Mouse (Mus musculus) neural tube, embryonic 12.5 days (tissue): Measurements from ENCODE around the gene Caprin1. TPM values are rescaled to one million over a fixed set of nuclear protein-coding genes. Genes with fewer than 3 reads are reported as not detected.

Experiments
- ATAC-seq: fragments of 200-750 bp; cut with Nextera tagmentation; 2 replicates; pipeline ENCODE4 v1.8.0; 2017; ENCODE audit warnings: low read depth, mild to moderate bottlenecking, moderate TSS enrichment, moderate library complexity; ENCODE audit not compliant: low FRiP score
- H3K27ac ChIP-seq: fragments of 300-500 bp; sonication (generic); 2 replicates; pipeline ENCODE4 v1.5.1; 2016
- H3K27me3 ChIP-seq: fragments of 300-500 bp; sonication (generic); replicated peaks from 2 replicates; pipeline ENCODE4 v1.6.1; 2016; ENCODE audit warnings: mild to moderate bottlenecking
- H3K36me3 ChIP-seq: fragments of 300-500 bp; sonication (generic); 2 replicates; pipeline ENCODE4 v1.6.1; 2016; ENCODE audit warnings: mild to moderate bottlenecking
- H3K4me1 ChIP-seq: fragments of 300-500 bp; sonication (generic); 2 replicates; pipeline ENCODE4 v1.6.1; 2016
- H3K4me2 ChIP-seq: fragments of 300-500 bp; sonication (generic); replicated peaks from 2 replicates; pipeline ENCODE4 v1.6.1; 2016; ENCODE audit warnings: mild to moderate bottlenecking
- H3K4me3 ChIP-seq: fragments of 300-500 bp; sonication (generic); 2 replicates; pipeline ENCODE4 v1.5.1; 2016
- H3K9ac ChIP-seq: fragments of 300-500 bp; sonication (generic); 2 replicates; pipeline ENCODE4 v1.6.1; 2016; ENCODE audit warnings: mild to moderate bottlenecking
- H3K9me3 ChIP-seq: fragments of 300-500 bp; sonication (generic); 2 replicates; pipeline ENCODE4 v1.6.1; 2016; ENCODE audit warnings: mild to moderate bottlenecking
- whole genome bisulfite sequencing: fragments of 180-500 bp; shearing (Covaris S2); methylation state at CpG from one replicate; pipeline ENCODE4 v1.1.7; 2016; 5-methylcytosine and 5-hydroxymethylcytosine counted together
- polyA plus RNA-seq: library from polyadenylated mRNA; unstranded; fragments of >200 nt; fragmentation: Nextera tagmentation; extraction: Ambion mirVana; gene quantifications from 2 replicates; pipeline ENCODE4 v1.2.1, GENCODE M21; 2016

The Caprin1 gene
- 512 and 528 TPM in 2 replicates for polyA plus RNA-seq

DNA sequence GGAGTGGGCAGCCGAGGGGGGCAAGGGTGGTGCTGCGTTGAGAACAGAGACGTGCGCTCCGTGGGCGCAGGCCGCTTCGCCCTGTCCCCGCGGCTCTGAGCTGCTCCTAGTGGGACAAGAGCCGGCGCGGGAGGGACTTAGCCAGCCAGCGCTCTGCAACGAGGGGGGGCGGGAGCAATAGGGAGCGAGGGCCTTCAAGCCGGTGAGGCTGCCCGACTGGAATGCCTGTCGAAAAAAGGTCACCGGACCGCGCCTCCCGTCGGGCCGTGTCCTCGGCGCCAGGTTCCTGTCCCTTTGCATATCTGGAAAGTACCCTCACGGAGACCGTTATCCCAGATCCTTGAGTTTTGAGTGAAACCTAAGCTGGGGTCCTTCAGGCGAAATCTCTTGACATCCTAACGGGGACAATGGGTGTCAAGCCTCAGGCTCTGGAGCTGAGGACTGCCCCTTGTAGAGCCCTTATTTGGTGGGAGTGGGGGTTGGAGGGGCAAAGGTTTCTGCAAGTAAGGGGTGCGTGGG, at the start of gene Caprin1:
Caprin1 (minus strand) TSS at position 159 of the 519 bp plus-strand sequence.
- H3K4me1 ChIP-seq: peaks cover 11% of the 10 kb centered on the region
- H3K4me3 ChIP-seq: peak within 1 kb of the TSS; percentile 91
- no peaks in the 10 kb centered on the region for H3K27me3 ChIP-seq
- H3K36me3 ChIP-seq: peaks cover 9% of the 10 kb centered on the region
- H3K9me3 ChIP-seq: no peaks in the 10 kb centered on the region
- WGBS: under 1% methylated on average over 33 of the region's 33 CpGs
- peak; percentile 95 for ATAC-seq
- H3K27ac ChIP-seq: peak within 1 kb of the TSS; percentile 99
- H3K4me2 ChIP-seq: peak within 1 kb of the TSS; percentile 63
- H3K9ac ChIP-seq: peak within 1 kb of the TSS; percentile 99

GRCm38 (mm10) chr2:103846875-103847274, 49.4 kb upstream of the Caprin1 start:
- Histone ChIP-seq H3K36me3 (no peaks in the 10 kb centered on the region), H3K9me3 (no peaks in the 10 kb centered on the region), H3K4me1 (no peaks in the 10 kb centered on the region), H3K27ac (no peak overlapping the region), H3K4me2 (no peak overlapping the region), H3K4me3 (no peak overlapping the region), H3K27me3 (no peaks in the 10 kb centered on the region), H3K9ac (no peak overlapping the region)
- no peak for ATAC-seq
- WGBS: 85% methylated on average over 1 of the region's 1 CpGs

GRCm38 (mm10) chr2:103846271-103846670, 48.8 kb upstream of the Caprin1 start:
- H3K4me2 ChIP-seq: no peak overlapping the region
- no peak for ATAC-seq
- no peaks in the 10 kb centered on the region for H3K4me1 ChIP-seq
- no peak overlapping the region for H3K27ac ChIP-seq
- no peaks in the 10 kb centered on the region for H3K9me3 ChIP-seq
- no peak overlapping the region for H3K4me3 ChIP-seq
- WGBS: 89% methylated on average over 4 of the region's 4 CpGs
- H3K27me3 ChIP-seq: no peaks in the 10 kb centered on the region
- no peaks in the 10 kb centered on the region for H3K36me3 ChIP-seq
- H3K9ac ChIP-seq: no peak overlapping the region

- Histone ChIP-seq H3K9ac (no peak overlapping the region), H3K4me2 (no peak overlapping the region), H3K4me1 (no peaks in the 10 kb centered on the region), H3K9me3 (no peaks in the 10 kb centered on the region), H3K4me3 (no peak overlapping the region), H3K27me3 (no peaks in the 10 kb centered on the region), H3K36me3 (no peaks in the 10 kb centered on the region), H3K27ac (no peak overlapping the region)
- ATAC-seq: no peak
- 84% methylated on average over 2 of the region's 2 CpGs for WGBS
Measured at GRCm38 (mm10) chr2:103844016-103844415, 46.6 kb upstream of the Caprin1 start.

DNA sequence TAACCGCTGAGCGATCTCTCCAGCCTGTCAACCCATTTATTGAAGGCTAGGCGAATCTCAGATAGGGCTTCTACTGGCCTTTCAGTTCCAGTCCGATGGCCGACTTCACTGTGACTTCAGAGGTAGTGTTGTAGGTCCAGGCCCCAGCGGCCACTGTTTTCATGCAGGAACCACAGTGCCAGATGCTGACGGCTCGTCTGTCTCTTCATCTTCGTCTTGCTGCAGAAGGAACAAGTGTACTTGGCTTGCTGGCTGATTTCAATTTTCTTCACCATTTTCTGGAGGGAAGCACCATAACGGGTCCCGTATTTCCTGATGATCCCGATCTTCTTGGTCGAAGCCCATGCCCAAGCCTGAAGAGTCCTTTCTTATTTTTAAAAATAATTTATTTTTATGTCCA, 45.9 kb upstream of the Caprin1 start:
- Histone ChIP-seq H3K4me3 (no peak overlapping the region), H3K27ac (no peak overlapping the region), H3K4me2 (no peak overlapping the region), H3K36me3 (no peaks in the 10 kb centered on the region), H3K4me1 (no peaks in the 10 kb centered on the region), H3K9me3 (no peaks in the 10 kb centered on the region), H3K27me3 (no peaks in the 10 kb centered on the region), H3K9ac (no peak overlapping the region)
- ATAC-seq: no peak
- 94% methylated on average over 13 of the region's 13 CpGs for WGBS

- Histone ChIP-seq H3K9ac (no peak overlapping the region), H3K27me3 (no peaks in the 10 kb centered on the region), H3K4me1 (no peaks in the 10 kb centered on the region), H3K9me3 (no peaks in the 10 kb centered on the region), H3K36me3 (no peaks in the 10 kb centered on the region), H3K4me3 (no peak overlapping the region), H3K27ac (no peak overlapping the region), H3K4me2 (no peak overlapping the region)
- no peak for ATAC-seq
- WGBS: 87% methylated on average over 5 of the region's 5 CpGs
Measured at GRCm38 (mm10) chr2:103842299-103842698, 44.9 kb upstream of the Caprin1 start.

DNA sequence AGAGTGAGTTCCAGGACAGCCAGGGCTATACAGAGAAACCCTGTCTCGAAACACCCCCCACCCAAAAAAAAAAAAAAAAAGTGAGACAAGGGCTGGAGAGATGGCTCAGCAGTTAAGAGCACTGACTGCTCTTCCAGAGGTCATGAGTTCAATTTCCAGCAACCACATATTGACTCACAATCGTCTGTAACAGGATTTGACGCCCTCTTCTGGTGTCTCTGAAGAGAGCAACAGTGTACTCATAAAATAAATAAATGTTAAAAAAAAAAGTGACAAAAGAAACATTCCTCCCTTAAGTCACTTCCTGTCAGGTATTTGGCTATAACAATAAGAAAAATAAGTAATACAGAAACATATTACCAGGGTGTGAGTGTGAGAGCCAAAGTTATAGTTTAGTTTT, 41.0 kb upstream of the Caprin1 start:
- H3K9me3 ChIP-seq: no peaks in the 10 kb centered on the region
- WGBS: 75% methylated on average over 3 of the region's 3 CpGs
- H3K4me2 ChIP-seq: no peak overlapping the region
- H3K27ac ChIP-seq: no peak overlapping the region
- no peaks in the 10 kb centered on the region for H3K36me3 ChIP-seq
- no peak overlapping the region for H3K9ac ChIP-seq
- ATAC-seq: no peak
- H3K27me3 ChIP-seq: no peaks in the 10 kb centered on the region
- no peak overlapping the region for H3K4me3 ChIP-seq
- no peaks in the 10 kb centered on the region for H3K4me1 ChIP-seq

DNA sequence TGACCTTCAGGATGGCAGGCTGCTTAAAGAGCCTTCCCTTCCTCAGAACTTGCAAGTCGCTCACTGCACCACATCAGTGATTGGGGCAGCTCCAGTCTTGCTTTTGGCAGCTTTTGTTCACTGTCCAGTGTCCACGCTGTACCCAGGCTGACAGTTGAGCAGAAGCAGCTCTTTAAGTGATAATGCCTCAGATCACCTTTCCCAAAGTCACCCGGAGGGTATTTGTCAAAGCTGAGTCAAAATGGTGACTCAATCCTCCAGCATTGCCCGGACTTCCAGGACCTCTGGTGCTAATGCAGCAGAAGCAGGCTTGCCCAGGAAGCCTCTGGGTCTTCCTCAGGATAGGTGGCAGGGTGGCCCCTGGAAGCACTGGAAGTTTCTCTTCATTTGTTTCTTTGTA, 39.7 kb upstream of the Caprin1 start:
- Histone ChIP-seq H3K4me2 (no peak overlapping the region), H3K27me3 (no peaks in the 10 kb centered on the region), H3K9me3 (no peaks in the 10 kb centered on the region), H3K4me1 (no peaks in the 10 kb centered on the region), H3K4me3 (no peak overlapping the region), H3K36me3 (no peaks in the 10 kb centered on the region), H3K27ac (no peak overlapping the region), H3K9ac (no peak overlapping the region)
- ATAC-seq: no peak
- WGBS: 86% methylated on average over 4 of the region's 4 CpGs

DNA sequence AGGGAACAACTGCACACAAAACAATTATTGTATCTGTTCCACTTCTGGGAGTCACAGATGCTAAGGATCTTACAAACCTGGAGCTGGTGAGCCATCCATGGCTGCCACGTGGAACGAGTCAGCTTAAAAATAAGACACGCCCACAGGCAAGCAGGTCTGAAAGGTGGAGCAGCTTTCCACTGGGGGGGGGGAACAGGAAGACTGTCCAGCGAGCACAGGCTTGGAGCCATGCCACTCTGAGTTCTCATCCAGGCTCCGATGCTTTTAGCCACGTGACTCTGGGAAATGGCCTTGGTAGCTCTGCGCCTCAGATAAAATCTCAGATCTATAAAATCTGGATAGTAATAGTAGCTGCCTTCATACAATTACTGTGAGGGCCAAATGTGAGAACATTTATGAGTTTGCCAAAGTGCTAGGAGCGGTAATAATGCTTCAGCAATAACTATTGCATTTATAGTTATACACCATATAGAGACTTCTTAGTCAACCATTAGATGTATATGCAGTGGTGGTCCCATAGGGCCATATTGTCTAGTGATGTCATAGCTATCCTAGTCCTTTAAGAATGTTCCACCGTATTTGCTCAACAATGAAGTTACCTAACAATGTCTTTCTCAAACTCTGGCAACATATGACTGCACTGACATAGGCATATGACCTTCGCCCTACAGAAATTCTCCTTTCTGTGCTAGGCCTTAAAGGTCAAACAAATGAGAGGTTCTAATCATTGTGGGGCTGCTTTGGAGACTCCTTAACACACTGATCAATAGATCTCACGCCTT, 38.4 kb upstream of the Caprin1 start:
- Histone ChIP-seq H3K27ac (no peak overlapping the region), H3K36me3 (no peaks in the 10 kb centered on the region), H3K9me3 (no peaks in the 10 kb centered on the region), H3K9ac (no peak overlapping the region), H3K4me1 (no peaks in the 10 kb centered on the region), H3K4me2 (no peak overlapping the region), H3K27me3 (no peaks in the 10 kb centered on the region), H3K4me3 (no peak overlapping the region)
- 83% methylated on average over 11 of the region's 11 CpGs for WGBS
- no peak for ATAC-seq

DNA sequence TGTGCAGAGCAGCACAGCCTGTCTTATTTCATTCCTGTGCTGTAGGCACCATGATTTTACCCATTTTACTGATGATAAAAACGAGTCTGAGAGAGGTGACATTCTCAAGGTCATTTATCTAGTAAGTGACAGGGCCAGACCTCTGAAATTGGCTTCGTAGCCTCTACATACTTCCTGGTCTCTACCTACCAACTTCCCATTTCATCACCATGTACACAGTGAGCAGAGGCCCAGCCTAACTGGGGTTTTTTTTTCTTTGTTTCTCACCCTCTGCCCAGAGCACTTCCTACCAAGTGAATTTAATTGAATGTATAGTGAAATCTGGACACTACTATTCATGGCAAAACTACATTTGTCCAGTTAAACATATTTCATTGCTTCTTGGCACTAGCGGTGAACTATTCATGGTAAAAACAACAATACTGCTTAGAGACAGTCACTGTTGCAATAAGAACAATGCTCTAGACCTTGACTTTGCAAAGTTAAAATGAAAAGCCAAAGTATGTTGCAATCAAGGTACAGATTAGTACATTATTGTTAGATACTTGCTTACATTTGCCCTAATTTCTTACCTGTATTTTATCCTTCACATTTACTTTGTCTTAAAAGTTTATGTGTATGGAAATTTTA, 36.5 kb upstream of the Caprin1 start:
- H3K4me3 ChIP-seq: no peak overlapping the region
- no peak overlapping the region for H3K9ac ChIP-seq
- no peak for ATAC-seq
- no peaks in the 10 kb centered on the region for H3K4me1 ChIP-seq
- H3K9me3 ChIP-seq: no peaks in the 10 kb centered on the region
- no peak overlapping the region for H3K27ac ChIP-seq
- H3K27me3 ChIP-seq: no peaks in the 10 kb centered on the region
- no peaks in the 10 kb centered on the region for H3K36me3 ChIP-seq
- WGBS: 68% methylated on average over 3 of the region's 3 CpGs
- H3K4me2 ChIP-seq: no peak overlapping the region

- no peak for ATAC-seq
- Histone ChIP-seq H3K9ac (no peak overlapping the region), H3K27ac (no peak overlapping the region), H3K36me3 (no peaks in the 10 kb centered on the region), H3K27me3 (no peaks in the 10 kb centered on the region), H3K4me2 (no peak overlapping the region), H3K4me1 (no peaks in the 10 kb centered on the region), H3K9me3 (no peaks in the 10 kb centered on the region), H3K4me3 (no peak overlapping the region)
- 73% methylated on average over 5 of the region's 5 CpGs for WGBS
Measured at GRCm38 (mm10) chr2:103832899-103833298, 35.5 kb upstream of the Caprin1 start.

DNA sequence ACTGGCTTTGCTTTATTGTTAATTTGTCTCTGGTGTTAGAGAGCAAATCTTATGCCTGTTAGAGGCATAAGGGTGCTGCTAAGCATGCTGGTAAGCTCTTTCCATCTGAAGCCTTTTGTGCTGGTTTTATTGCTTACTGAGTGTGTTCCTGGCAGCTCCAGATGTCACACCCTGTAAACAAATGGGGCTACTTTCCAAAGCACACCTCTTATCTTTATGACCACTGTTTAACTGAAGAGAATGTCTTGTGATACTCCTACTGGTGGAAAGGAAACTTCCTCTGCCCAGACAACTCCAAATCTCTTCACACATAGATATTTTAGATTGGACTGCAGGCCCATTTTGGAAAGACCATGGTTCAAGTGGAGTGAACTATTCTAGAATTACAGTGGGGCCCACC, 31.5 kb upstream of the Caprin1 start:
- Histone ChIP-seq H3K9me3 (no peaks in the 10 kb centered on the region), H3K27ac (no peak overlapping the region), H3K36me3 (no peaks in the 10 kb centered on the region), H3K4me3 (no peak overlapping the region), H3K4me1 (no peaks in the 10 kb centered on the region), H3K9ac (no peak overlapping the region), H3K4me2 (no peak overlapping the region), H3K27me3 (no peaks in the 10 kb centered on the region)
- no peak for ATAC-seq
